Comparison of ENCODE assay signal across 9 mouse cellular contexts in the genomic region with DNA sequence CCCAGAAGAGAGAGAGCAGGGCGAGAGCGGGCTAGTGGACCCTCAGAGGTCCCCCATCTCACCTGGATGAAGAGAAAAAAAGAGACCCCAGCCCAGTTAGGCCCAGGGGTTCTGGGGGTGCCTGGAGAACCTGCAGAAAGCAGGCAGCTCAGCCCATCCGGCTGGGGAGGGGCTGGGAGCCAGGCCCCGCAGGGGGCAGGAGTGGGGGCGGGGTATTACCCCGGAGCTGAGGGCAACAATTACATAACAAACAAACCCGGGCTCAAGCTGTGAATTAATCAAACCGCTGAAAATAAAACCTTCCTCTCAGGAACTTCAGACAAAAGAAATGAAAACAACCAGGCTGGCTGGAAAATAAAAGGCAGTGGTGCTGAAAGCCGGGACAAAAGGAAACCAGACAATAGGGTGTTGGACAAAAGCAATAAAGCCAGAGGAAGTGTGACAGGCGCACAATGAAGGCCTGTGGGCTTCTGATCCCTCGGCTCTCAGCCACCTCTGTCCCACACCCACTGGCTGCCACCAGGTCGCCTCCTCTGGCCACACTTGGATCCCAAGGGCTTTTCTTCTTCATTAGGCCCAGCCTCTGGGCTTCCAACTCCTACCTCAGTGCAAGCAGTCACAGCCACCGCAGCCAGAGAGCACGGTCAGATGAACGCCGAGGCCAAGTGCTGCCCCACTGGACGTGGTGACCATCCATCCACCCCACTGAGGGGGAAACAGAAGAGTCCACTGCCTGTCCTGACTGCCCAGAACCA. TPM values are rescaled to one million over a fixed set of nuclear protein-coding genes. Genes with fewer than 3 reads are reported as not detected.
DNase-seq lines count a peak whose midpoint lies in the region; ATAC-seq and TF ChIP-seq lines count a peak whose summit lies in the region.
"Had no signal": no experiment of that assay in that cellular context is flagged by ENCODE, and none has a peak within 500 bp of the region (broad histone marks: within the 10 kb centered on the region; RNA-seq: fewer than 3 reads in every experiment).

No protein-coding gene starts in this region.

- H3K4me3 ChIP-seq in ES-E14 (ENCODE audit: insufficient read depth in 1 of 2, low read depth in 1 of 2, low read length in 2 of 2, poor library complexity in 1 of 2, severe bottlenecking in 1 of 2), result peak overlapping the region in 1 of 2 experiments; percentile 41; a peak in 2 of 4 replicates
- no peak overlapping the region for H3K4me3 ChIP-seq in heart, postnatal 0 days (ENCODE audit: low read depth, low read length)
- H3K4me3 ChIP-seq in limb, embryonic 10.5 days, result peak overlapping the region; percentile 7; the same call in 1 of the 2 replicates
- 0 out of 2 replicates have a peak overlapping the region, but pooled peaks have one; percentile 5 for H3K4me3 ChIP-seq in neural tube, embryonic 15.5 days (replicated peaks)

- TF ChIP-seq CTCF in heart, postnatal 0 days (IDR thresholded peaks at IDR 0.05; ENCODE audit: low read depth), result no peak

- H3K4me2 ChIP-seq in heart, postnatal 0 days (ENCODE audit: low read depth, low read length), result peak overlapping the region; percentile 21; the same call in 1 of the 2 replicates
- peak overlapping the region; percentile 41 for H3K4me2 ChIP-seq in neural tube, embryonic 15.5 days

- peak; percentile 88 for DNase-seq in ES-E14 (ENCODE audit: low read depth, low spot score)
- peak; percentile 88 for DNase-seq in embryo, embryonic 10.5 days (ENCODE audit: low spot score)
- peak; percentile 68 for DNase-seq in heart, postnatal 0 days (ENCODE audit: low spot score)
- no peak for DNase-seq in limb, embryonic 10.5 days (ENCODE audit: low spot score)
- DNase-seq in ovary, postnatal 10 days (ENCODE audit: low spot score), result no peak
- no peak for DNase-seq in urinary bladder, adult 2 months (ENCODE audit: low spot score)
- no peak for DNase-seq in cerebellum, adult 18-20 months

- peak overlapping the region; percentile 88 for H3K27ac ChIP-seq in ES-E14 (ENCODE audit: insufficient read depth, low read depth, low read length, poor library complexity, severe bottlenecking)
- H3K27ac ChIP-seq in heart, postnatal 0 days (ENCODE audit: low read depth), result peak overlapping the region; percentile 75
- peak overlapping the region; percentile 89 for H3K27ac ChIP-seq in limb, embryonic 10.5 days
- peak overlapping the region; percentile 86 for H3K27ac ChIP-seq in neural tube, embryonic 15.5 days (replicated peaks)
- H3K27ac ChIP-seq: liver, embryonic 14.5 days had no signal

- H3K9ac ChIP-seq in ES-E14 (ENCODE audit: insufficient read depth, low read depth, low read length, poor library complexity, severe bottlenecking), result peak overlapping the region; percentile 57; the same call in 1 of the 2 replicates
- H3K9ac ChIP-seq in heart, postnatal 0 days (replicated peaks; ENCODE audit: low read depth, low read length), result peak overlapping the region; percentile 45
- H3K9ac ChIP-seq in neural tube, embryonic 15.5 days (replicated peaks), result peak overlapping the region; percentile 38
- H3K9ac ChIP-seq: liver, embryonic 14.5 days had no signal

- H3K27me3 ChIP-seq in heart, postnatal 0 days (ENCODE audit: control insufficient read depth, insufficient read depth, low read length), result no peaks in the 10 kb centered on the region
- H3K27me3 ChIP-seq in limb, embryonic 10.5 days (ENCODE audit: low read depth, poor library complexity, severe bottlenecking), result no peaks in the 10 kb centered on the region
- H3K27me3 ChIP-seq in neural tube, embryonic 15.5 days (replicated peaks), result no peaks in the 10 kb centered on the region

- WGBS in heart, postnatal 0 days, result 27% methylated on average over 17 of the region's 17 CpGs
- WGBS in limb, embryonic 10.5 days, result 11% methylated on average over 17 of the region's 17 CpGs
- 4% methylated on average over 17 of the region's 17 CpGs for WGBS in neural tube, embryonic 15.5 days

- peak; percentile 83 for ATAC-seq in heart, postnatal 0 days (ENCODE audit: insufficient read depth, low read depth)
- peak; percentile 53 for ATAC-seq in neural tube, embryonic 15.5 days (ENCODE audit: low FRiP score)

- peaks cover 0 to 44% of the 10 kb centered on the region in 2 experiments; a peak in 3 of 4 replicates for H3K4me1 ChIP-seq in ES-E14 (ENCODE audit: control insufficient read depth in 2 of 2, insufficient read depth in 2 of 2, low read length in 2 of 2, poor library complexity in 1 of 2)
- peaks cover 11% of the 10 kb centered on the region for H3K4me1 ChIP-seq in heart, postnatal 0 days (ENCODE audit: control insufficient read depth, insufficient read depth)
- peaks cover 41% of the 10 kb centered on the region for H3K4me1 ChIP-seq in limb, embryonic 10.5 days
- H3K4me1 ChIP-seq in neural tube, embryonic 15.5 days, result peaks cover 34% of the 10 kb centered on the region

- in situ Hi-C loops in ES-E14 (cut with MboI; ENCODE audit: low sequenced_read_pairs in 2 of 2, unreplicated experiment in 2 of 2), result loop anchor here in 1 of 2 experiments (25.0 kb wide), 1 partner anchor 215 kb away; a partner anchor contains a TSS

- no peaks in the 10 kb centered on the region for H3K36me3 ChIP-seq in ES-E14 (ENCODE audit: control insufficient read depth, insufficient read depth, low read length, poor library complexity, severe bottlenecking)
- 0 out of 2 replicates have a peak, but pooled peaks cover 4% of the 10 kb centered on the region for H3K36me3 ChIP-seq in heart, postnatal 0 days (replicated peaks; ENCODE audit: control insufficient read depth, insufficient read depth, low read length)
- peaks cover 6% of the 10 kb centered on the region for H3K36me3 ChIP-seq in limb, embryonic 10.5 days
- H3K36me3 ChIP-seq in neural tube, embryonic 15.5 days, result no peaks in the 10 kb centered on the region

- H3K9me3 ChIP-seq in ES-E14 (ENCODE audit: control insufficient read depth, insufficient read depth, low read depth, low read length), result no peaks in the 10 kb centered on the region
- H3K9me3 ChIP-seq in heart, postnatal 0 days (replicated peaks; ENCODE audit: control insufficient read depth, low read length), result no peaks in the 10 kb centered on the region
- no peaks in the 10 kb centered on the region for H3K9me3 ChIP-seq in limb, embryonic 10.5 days (replicated peaks)
- no peaks in the 10 kb centered on the region for H3K9me3 ChIP-seq in neural tube, embryonic 15.5 days (replicated peaks)

- 0 out of 2 replicates have a peak, but pooled peaks have one; percentile 26 for TF ChIP-seq EP300 in heart, postnatal 0 days (IDR thresholded peaks at IDR 0.05; ENCODE audit: low read depth)

TF ChIP-seq in ES-E14, 5 proteins besides CTCF, POLR2A, EP300 and RAD21:
- TF ChIP-seq MAFK (IDR thresholded peaks at IDR 0.05; ENCODE audit: insufficient read depth, low read depth, low read length), result 0 out of 2 replicates have a peak, but pooled peaks have one; percentile 50
- TF ChIP-seq ZC3H11A (IDR thresholded peaks at IDR 0.05; ENCODE audit: borderline replicate concordance, low read depth, low read length), result no peak
- 0 out of 2 replicates have a peak, but pooled peaks have one; percentile 13 for TF ChIP-seq CHD2 (IDR thresholded peaks at IDR 0.05; ENCODE audit: low read depth, low read length)
- TF ChIP-seq HCFC1 (IDR thresholded peaks at IDR 0.05; ENCODE audit: borderline replicate concordance, insufficient read depth, low read length), result no peak

RNA-seq across cellular contexts. Expression of a gene that starts 26.5 kb away (rescaled TPM):
- 11.1 and 16.9 TPM in 2 replicates for total RNA-seq in ES-E14 (2012; rRNA removed)
- 8.5 and 17.9 TPM in 2 replicates for total RNA-seq in heart, postnatal 0 days (2014; rRNA removed; ENCODE audit: low replicate concordance)
- 3.0 and 3.3 TPM in 2 replicates for polyA plus RNA-seq in heart, postnatal 0 days (2015; fragmentation: Nextera tagmentation; extraction: Ambion mirVana)
- polyA plus RNA-seq in limb, embryonic 10.5 days (2016; fragmentation: Nextera tagmentation; extraction: Ambion mirVana), result 10.3 and 12.9 TPM in 2 replicates
- polyA plus RNA-seq in neural tube, embryonic 15.5 days (2015; fragmentation: Nextera tagmentation; extraction: Ambion mirVana), result 4.0 and 6.7 TPM in 2 replicates
- polyA plus RNA-seq in urinary bladder, adult 2 months (2012; rRNA removed), result 30.1 and 31.7 TPM in 2 replicates

RNA-seq across cellular contexts. Expression of a gene that starts 34.3 kb away (rescaled TPM):
- 4.8 and 7.4 TPM in 2 replicates for total RNA-seq in ES-E14 (2012; rRNA removed)
- 0.31 and 1.3 TPM in 2 replicates for total RNA-seq in heart, postnatal 0 days (2014; rRNA removed; ENCODE audit: low replicate concordance)
- 0.41 and 0.97 TPM in 2 replicates for polyA plus RNA-seq in heart, postnatal 0 days (2015; fragmentation: Nextera tagmentation; extraction: Ambion mirVana)
- 1.7 and 2.0 TPM in 2 replicates for polyA plus RNA-seq in limb, embryonic 10.5 days (2016; fragmentation: Nextera tagmentation; extraction: Ambion mirVana)
- polyA plus RNA-seq in neural tube, embryonic 15.5 days (2015; fragmentation: Nextera tagmentation; extraction: Ambion mirVana), result 21.3 and 22.8 TPM in 2 replicates
- 1.2 and 1.8 TPM in 2 replicates for polyA plus RNA-seq in urinary bladder, adult 2 months (2012; rRNA removed)

RNA-seq across cellular contexts. Expression of a gene that starts 47.4 kb away (rescaled TPM):
- total RNA-seq in ES-E14 (2012; rRNA removed), result 0.67 and 0.69 TPM in 2 replicates
- total RNA-seq in heart, postnatal 0 days (2014; rRNA removed; ENCODE audit: low replicate concordance), result not detected in 2 replicates
- 0.07 and 0.52 TPM in 2 replicates for polyA plus RNA-seq in heart, postnatal 0 days (2015; fragmentation: Nextera tagmentation; extraction: Ambion mirVana)
- polyA plus RNA-seq in limb, embryonic 10.5 days (2016; fragmentation: Nextera tagmentation; extraction: Ambion mirVana), result 0.09 TPM in 1 of 2 replicates, not detected in the other
- 0.74 and 1.6 TPM in 2 replicates for polyA plus RNA-seq in neural tube, embryonic 15.5 days (2015; fragmentation: Nextera tagmentation; extraction: Ambion mirVana)
- 0.07 and 0.22 TPM in 2 replicates for polyA plus RNA-seq in urinary bladder, adult 2 months (2012; rRNA removed)

Comparison
In these comparisons a context has a peak if more than half of its experiments do, and no peak if none do; other contexts are left out.
1. DNase-seq: peak in ES-E14 (single experiment), embryo, embryonic 10.5 days (single experiment) and heart, postnatal 0 days (single experiment); none in limb, embryonic 10.5 days (single experiment), ovary, postnatal 10 days (single experiment), urinary bladder, adult 2 months (single experiment) and cerebellum, adult 18-20 months (0 of 2).
2. Peak in every context shown above with its lines, with median percentiles within 50 percentile points of each other: H3K27ac ChIP-seq and H3K9ac ChIP-seq.